Mouse (Mus musculus) liver, embryonic 15.5 days (tissue): ENCODE results near the gene Trpm3. TPM values are rescaled to one million over a fixed set of nuclear protein-coding genes. Genes with fewer than 3 reads are reported as not detected.

ENCODE experiments used
- ATAC-seq: fragments of 200-750 bp; cut with Nextera tagmentation; 2 replicates; pipeline ENCODE4 v1.8.0; 2017; ENCODE audit warnings: moderate number of reproducible peaks, mild to moderate bottlenecking, moderate library complexity; ENCODE audit not compliant: insufficient read depth
- H3K27ac ChIP-seq: fragments of 300-500 bp; sonication (generic); replicated peaks from 2 replicates; pipeline ENCODE4 v1.5.1; 2015; ENCODE audit warnings: mild to moderate bottlenecking, inconsistent platforms
- H3K27me3 ChIP-seq: fragments of 300-500 bp; sonication (generic); 2 replicates; pipeline ENCODE4 v1.6.1; 2015; ENCODE audit warnings: mild to moderate bottlenecking, inconsistent platforms
- H3K36me3 ChIP-seq: fragments of 300-500 bp; sonication (generic); replicated peaks from 2 replicates; pipeline ENCODE4 v1.6.1; 2015; ENCODE audit warnings: moderate library complexity, mild to moderate bottlenecking, inconsistent platforms
- H3K4me1 ChIP-seq: fragments of 300-500 bp; sonication (generic); replicated peaks from 2 replicates; pipeline ENCODE4 v1.6.1; 2015; ENCODE audit warnings: inconsistent platforms
- H3K4me2 ChIP-seq: fragments of 300-500 bp; sonication (generic); 2 replicates; pipeline ENCODE4 v1.6.1; 2015; ENCODE audit warnings: moderate library complexity, mild to moderate bottlenecking, inconsistent platforms
- H3K4me3 ChIP-seq: fragments of 300-500 bp; sonication (generic); replicated peaks from 2 replicates; pipeline ENCODE4 v1.5.1; 2015; ENCODE audit warnings: mild to moderate bottlenecking, inconsistent platforms
- H3K9ac ChIP-seq: fragments of 300-500 bp; sonication (generic); 2 replicates; pipeline ENCODE4 v1.6.1; 2015; ENCODE audit warnings: moderate library complexity, mild to moderate bottlenecking, inconsistent platforms
- H3K9me3 ChIP-seq: fragments of 300-500 bp; sonication (generic); replicated peaks from 2 replicates; pipeline ENCODE4 v1.6.1; 2016; ENCODE audit warnings: inconsistent platforms
- WGBS: fragments of 180-500 bp; shearing (Covaris S2); methylation state at CpG from one replicate; pipeline ENCODE4 v1.1.7; 2015; ENCODE audit warnings: mixed read lengths; ENCODE audit not compliant: insufficient replicate concordance; 5-methylcytosine and 5-hydroxymethylcytosine counted together
- polyA plus RNA-seq: library from polyadenylated mRNA; unstranded; fragments of >200 nt; fragmentation: Nextera tagmentation; extraction: Ambion mirVana; gene quantifications from 2 replicates; pipeline ENCODE4 v1.2.1, GENCODE M21; 2015

Trpm3 gene
- polyA plus RNA-seq, 1 experiment from 2014 or later, result 0.03 TPM

DNA sequence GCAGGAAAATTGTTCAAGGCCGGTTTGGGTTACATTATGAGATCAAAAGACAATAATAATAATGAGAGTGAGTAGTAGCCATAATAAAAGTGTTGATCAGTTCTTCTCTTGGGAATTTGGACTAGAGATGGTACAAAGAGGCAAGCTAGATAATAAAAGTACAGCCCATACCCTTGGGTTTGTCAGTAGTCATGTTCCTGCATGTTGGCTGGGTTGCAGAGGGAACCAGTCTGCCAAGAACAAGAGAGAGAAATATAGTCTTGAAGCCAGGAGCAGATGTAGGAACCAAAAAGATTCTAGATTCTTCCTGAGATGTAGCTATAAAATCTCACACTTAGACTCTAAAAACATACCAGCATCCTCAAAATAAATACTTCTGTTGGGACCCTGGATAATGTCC, 861.4 kb downstream of the Trpm3 start:
- Histone ChIP-seq H3K9ac (no peak overlapping the region), H3K27me3 (no peaks in the 10 kb centered on the region), H3K4me3 (no peak overlapping the region), H3K27ac (no peak overlapping the region), H3K4me2 (no peak overlapping the region), H3K36me3 (no peaks in the 10 kb centered on the region), H3K9me3 (no peaks in the 10 kb centered on the region), H3K4me1 (no peaks in the 10 kb centered on the region)
- 59% methylated on average over 1 of the region's 1 CpGs for WGBS
- no peak for ATAC-seq

GRCm38 (mm10) chr19:23003861-23004260, 865.0 kb downstream of the Trpm3 start:
- no peak for ATAC-seq
- H3K27me3 ChIP-seq, result no peaks in the 10 kb centered on the region
- no peak overlapping the region for H3K4me2 ChIP-seq
- H3K9me3 ChIP-seq, result no peaks in the 10 kb centered on the region
- no peak overlapping the region for H3K9ac ChIP-seq
- no peak overlapping the region for H3K4me3 ChIP-seq
- WGBS, result 40% methylated on average over 8 of the region's 8 CpGs
- H3K27ac ChIP-seq, result no peak overlapping the region
- no peaks in the 10 kb centered on the region for H3K36me3 ChIP-seq
- H3K4me1 ChIP-seq, result no peaks in the 10 kb centered on the region

- Histone ChIP-seq H3K9me3 (no peaks in the 10 kb centered on the region), H3K27ac (no peak overlapping the region), H3K4me1 (no peaks in the 10 kb centered on the region), H3K36me3 (no peaks in the 10 kb centered on the region), H3K9ac (no peak overlapping the region), H3K4me2 (no peak overlapping the region), H3K27me3 (no peaks in the 10 kb centered on the region), H3K4me3 (no peak overlapping the region)
- 68% methylated on average over 7 of the region's 7 CpGs for WGBS
- ATAC-seq, result no peak
These were observed 867.0 kb downstream of the Trpm3 start for GRCm38 (mm10) chr19:23005851-23006250.

DNA sequence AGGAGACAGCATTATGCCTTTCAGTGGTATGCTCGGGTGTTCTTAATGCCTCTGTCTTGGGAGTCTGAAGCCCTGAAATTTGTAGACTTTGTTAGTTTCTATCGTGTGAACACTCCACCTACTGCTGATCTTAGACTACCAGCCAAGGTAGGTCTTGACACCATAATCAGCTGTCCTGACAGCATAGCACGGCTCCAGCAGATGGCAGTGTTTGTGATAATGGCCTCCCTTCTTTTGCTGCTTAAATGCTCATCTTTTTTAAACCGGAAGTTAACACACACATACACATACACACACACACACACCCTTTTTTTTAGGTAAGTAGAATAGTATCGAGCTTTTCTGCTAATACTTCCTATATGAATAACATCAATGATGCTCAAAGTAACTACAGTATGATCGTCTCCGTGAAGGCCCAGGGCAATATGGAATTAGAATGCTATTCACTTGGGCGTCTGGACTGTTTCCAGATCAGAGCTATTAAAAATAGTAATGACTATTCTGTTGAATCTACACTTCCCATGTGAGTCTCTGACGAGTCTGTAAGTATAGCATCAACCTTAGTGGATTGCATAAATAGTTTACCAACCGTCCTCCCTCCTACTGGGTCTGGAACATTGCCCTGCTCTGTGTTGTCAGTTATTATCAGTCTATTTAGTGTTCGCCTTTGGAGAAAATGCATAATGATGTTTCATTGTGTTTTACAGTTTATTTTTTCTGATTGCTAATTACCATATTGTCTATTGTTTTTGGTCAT, 867.8 kb downstream of the Trpm3 start:
- no peaks in the 10 kb centered on the region for H3K36me3 ChIP-seq
- H3K4me1 ChIP-seq, result no peaks in the 10 kb centered on the region
- WGBS, result 51% methylated on average over 11 of the region's 11 CpGs
- H3K27ac ChIP-seq, result no peak overlapping the region
- no peak overlapping the region for H3K4me2 ChIP-seq
- H3K27me3 ChIP-seq, result no peaks in the 10 kb centered on the region
- no peak overlapping the region for H3K4me3 ChIP-seq
- no peak overlapping the region for H3K9ac ChIP-seq
- ATAC-seq, result no peak
- no peaks in the 10 kb centered on the region for H3K9me3 ChIP-seq

GRCm38 (mm10) chr19:23013695-23014094, 874.8 kb downstream of the Trpm3 start:
- no peaks in the 10 kb centered on the region for H3K9me3 ChIP-seq
- no peak overlapping the region for H3K27ac ChIP-seq
- no peak for ATAC-seq
- no peak overlapping the region for H3K4me2 ChIP-seq
- no peaks in the 10 kb centered on the region for H3K36me3 ChIP-seq
- H3K27me3 ChIP-seq, result no peaks in the 10 kb centered on the region
- WGBS, result 67% methylated on average over 1 of the region's 2 CpGs
- no peak overlapping the region for H3K4me3 ChIP-seq
- H3K9ac ChIP-seq, result no peak overlapping the region
- H3K4me1 ChIP-seq, result no peaks in the 10 kb centered on the region

GRCm38 (mm10) chr19:23015516-23015915, 876.7 kb downstream of the Trpm3 start:
- Histone ChIP-seq H3K4me1 (no peaks in the 10 kb centered on the region), H3K4me3 (no peak overlapping the region), H3K27ac (no peak overlapping the region), H3K9ac (no peak overlapping the region), H3K9me3 (no peaks in the 10 kb centered on the region), H3K36me3 (no peaks in the 10 kb centered on the region), H3K4me2 (no peak overlapping the region), H3K27me3 (no peaks in the 10 kb centered on the region)
- 37% methylated on average over 3 of the region's 3 CpGs for WGBS
- ATAC-seq, result no peak

DNA sequence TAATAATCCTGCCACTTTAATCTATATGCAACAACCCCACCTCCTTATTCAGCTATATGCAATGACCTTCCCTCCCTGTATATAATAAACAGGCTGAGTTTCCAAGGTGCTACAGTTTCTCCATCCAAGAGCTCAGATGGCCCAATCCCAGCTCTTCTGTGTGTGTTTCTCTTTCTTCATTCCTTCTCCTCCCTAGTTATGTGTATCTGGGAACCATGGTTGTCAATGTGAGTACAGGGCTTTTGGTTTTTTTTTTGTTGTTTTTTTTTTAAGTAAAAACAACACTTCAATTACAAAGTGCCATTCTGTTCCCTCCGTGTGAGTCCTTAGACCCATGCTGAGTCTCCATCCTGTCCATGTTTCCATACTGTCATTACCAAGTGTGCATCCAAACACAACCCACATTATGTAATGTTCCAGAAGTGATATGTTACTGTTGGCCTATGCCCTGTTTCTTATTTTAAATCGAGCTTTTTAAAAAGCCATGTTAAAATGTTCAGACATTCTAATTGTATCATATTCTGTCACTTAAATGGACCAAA, 879.4 kb downstream of the Trpm3 start:
- Histone ChIP-seq H3K27ac (no peak overlapping the region), H3K9ac (no peak overlapping the region), H3K36me3 (no peaks in the 10 kb centered on the region), H3K27me3 (no peaks in the 10 kb centered on the region), H3K4me3 (no peak overlapping the region), H3K4me2 (no peak overlapping the region), H3K9me3 (no peaks in the 10 kb centered on the region), H3K4me1 (no peaks in the 10 kb centered on the region)
- WGBS, result 57% methylated on average over 2 of the region's 2 CpGs
- no peak for ATAC-seq

DNA sequence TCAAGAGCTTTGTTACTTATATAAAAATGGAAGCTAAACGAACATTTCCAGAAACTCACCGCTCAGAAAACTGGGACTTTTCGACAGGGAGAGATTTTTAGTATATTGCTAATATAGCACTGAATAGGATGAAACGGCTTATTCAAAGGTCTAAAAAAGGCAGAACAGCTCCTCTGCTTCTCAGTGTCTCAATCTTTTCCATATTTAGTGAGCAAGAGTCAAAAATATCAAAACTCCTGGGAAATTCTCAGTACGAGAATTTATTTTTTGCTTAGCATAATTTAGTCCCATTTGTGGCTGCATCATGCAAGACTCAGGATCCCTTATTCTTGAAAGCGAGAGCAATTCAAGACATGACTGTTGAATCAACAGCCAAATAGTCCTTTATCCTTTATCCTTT, 884.1 kb downstream of the Trpm3 start:
- 75% methylated on average over 6 of the region's 6 CpGs for WGBS
- H3K9ac ChIP-seq, result no peak overlapping the region
- H3K9me3 ChIP-seq, result no peaks in the 10 kb centered on the region
- no peak overlapping the region for H3K27ac ChIP-seq
- H3K27me3 ChIP-seq, result no peaks in the 10 kb centered on the region
- H3K4me1 ChIP-seq, result no peaks in the 10 kb centered on the region
- no peaks in the 10 kb centered on the region for H3K36me3 ChIP-seq
- H3K4me3 ChIP-seq, result no peak overlapping the region
- ATAC-seq, result no peak
- no peak overlapping the region for H3K4me2 ChIP-seq

- 63% methylated on average over 7 of the region's 7 CpGs for WGBS
- Histone ChIP-seq H3K27ac (no peak overlapping the region), H3K4me2 (no peak overlapping the region), H3K4me1 (no peaks in the 10 kb centered on the region), H3K27me3 (no peaks in the 10 kb centered on the region), H3K9me3 (no peaks in the 10 kb centered on the region), H3K4me3 (no peak overlapping the region), H3K36me3 (no peaks in the 10 kb centered on the region), H3K9ac (no peak overlapping the region)
- no peak for ATAC-seq
These were observed 884.6 kb downstream of the Trpm3 start for GRCm38 (mm10) chr19:23023316-23023960.

DNA sequence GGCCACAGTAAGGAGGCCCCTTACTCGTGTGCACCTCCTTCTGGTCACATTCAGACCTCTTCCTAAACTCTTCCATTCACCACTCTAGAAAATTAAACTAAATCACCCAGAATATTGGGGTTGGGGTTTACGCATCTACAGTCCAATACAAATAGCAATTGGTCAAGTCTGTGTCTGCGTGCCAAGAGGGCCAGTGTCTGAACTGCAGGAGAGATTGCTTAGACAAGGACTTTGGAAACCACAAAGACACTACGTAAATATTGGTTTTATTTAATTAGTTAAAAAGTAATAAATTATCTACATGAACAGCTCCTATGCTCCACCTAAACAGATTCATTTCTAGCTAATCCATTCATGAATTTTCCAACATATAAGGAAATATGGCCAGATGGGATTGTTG, 886.0 kb downstream of the Trpm3 start:
- Histone ChIP-seq H3K27ac (no peak overlapping the region), H3K9ac (no peak overlapping the region), H3K4me2 (no peak overlapping the region), H3K4me1 (no peaks in the 10 kb centered on the region), H3K36me3 (no peaks in the 10 kb centered on the region), H3K4me3 (no peak overlapping the region), H3K27me3 (no peaks in the 10 kb centered on the region), H3K9me3 (no peaks in the 10 kb centered on the region)
- no peak for ATAC-seq
- 64% methylated on average over 4 of the region's 4 CpGs for WGBS

DNA sequence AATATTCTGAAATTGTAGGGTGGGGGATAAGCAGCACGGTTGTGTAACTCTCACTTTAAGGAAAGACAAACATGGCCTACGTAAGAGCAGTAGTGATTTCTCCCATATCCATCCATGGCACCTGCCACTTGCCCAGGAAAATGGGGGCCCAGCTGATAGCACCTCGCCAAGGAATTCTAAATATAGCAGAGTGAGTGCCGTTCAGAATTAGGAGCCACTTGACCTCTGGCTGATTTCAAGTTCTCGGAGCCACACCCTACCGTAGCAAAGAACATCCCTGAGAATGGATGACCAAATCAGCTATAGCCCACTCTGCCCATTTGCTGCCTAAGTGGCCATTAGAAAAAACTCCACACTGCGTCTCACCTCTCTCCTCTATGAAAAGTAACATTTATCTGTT, 887.6 kb downstream of the Trpm3 start:
- 60% methylated on average over 7 of the region's 7 CpGs for WGBS
- H3K9me3 ChIP-seq, result no peaks in the 10 kb centered on the region
- no peaks in the 10 kb centered on the region for H3K27me3 ChIP-seq
- H3K36me3 ChIP-seq, result no peaks in the 10 kb centered on the region
- H3K9ac ChIP-seq, result no peak overlapping the region
- H3K4me3 ChIP-seq, result no peak overlapping the region
- H3K4me1 ChIP-seq, result no peaks in the 10 kb centered on the region
- no peak overlapping the region for H3K4me2 ChIP-seq
- no peak for ATAC-seq
- H3K27ac ChIP-seq, result no peak overlapping the region
